Mouse (Mus musculus): ENCODE measurements around the gene Rhox13.

The Rhox13 gene

GRCm38 (mm10) chrX:38120982-38121381 is at the start of gene Rhox13:
TSS of gene Rhox13 (plus strand) at chrX:38121219.
- DNase-seq (ENCODE audit: low spot score) = no peak

- peak; percentile 3 for DNase-seq (ENCODE audit: low spot score)
Measured at GRCm38 (mm10) chrX:38084226-38084625, 36.8 kb upstream of the Rhox13 start.

GRCm38 (mm10) chrX:38085041-38085440 is 36.0 kb upstream of the Rhox13 start, which contains the start of gene Rhox11:
TSS of gene Rhox11 (minus strand) at chrX:38085141.
- no peak for DNase-seq (ENCODE audit: low spot score)

GRCm38 (mm10) chrX:38110807-38111206 is 10.2 kb upstream of the Rhox13 start, which contains the start of gene Rhox12:
TSS of gene Rhox12 (minus strand) at chrX:38110907.
- no peak for DNase-seq (ENCODE audit: low spot score)

- no peak for DNase-seq (ENCODE audit: low spot score)
Measured at GRCm38 (mm10) chrX:38121478-38121877, 459 bp downstream of the Rhox13 start.

- DNase-seq (ENCODE audit: low spot score) = peak; percentile 5
Measured at GRCm38 (mm10) chrX:38159097-38159496, 38.1 kb downstream of the Rhox13 start.

- no peak for DNase-seq (ENCODE audit: low spot score)
Measured at GRCm38 (mm10) chrX:38165315-38165714, 44.3 kb downstream of the Rhox13 start.

GRCm38 (mm10) chrX:38166064-38166463 is 45.0 kb downstream of the Rhox13 start:
- DNase-seq (ENCODE audit: low spot score) = no peak

- DNase-seq (ENCODE audit: low spot score) = no peak
Measured at GRCm38 (mm10) chrX:38166592-38166991, 45.6 kb downstream of the Rhox13 start.

All from adipocyte (in vitro differentiated cells).